In the genomic region with DNA sequence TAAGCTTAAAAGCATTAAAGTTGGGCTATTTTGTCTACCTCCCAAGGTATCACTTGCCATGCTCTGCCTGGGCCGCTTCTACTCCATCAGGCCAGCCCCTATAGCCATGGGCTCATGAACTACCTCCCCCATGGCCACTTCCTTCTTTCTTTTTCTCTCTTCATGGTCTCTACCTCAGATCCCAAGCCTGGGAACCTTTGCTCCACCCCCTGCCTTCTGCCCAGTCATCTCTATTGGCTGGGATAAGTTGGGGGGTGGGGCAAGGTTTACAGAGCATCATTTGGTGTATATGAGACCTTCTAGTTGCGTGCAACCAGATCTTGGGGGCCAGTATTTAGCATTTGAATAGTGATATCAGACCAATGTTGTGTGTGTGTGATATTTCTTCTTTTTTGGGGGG, we compare ENCODE assay signal across 1 mouse cellular context.
TF ChIP-seq lines count a peak whose summit lies in the region.

No protein-coding gene starts in this region.

TF ChIP-seq in MEL, 35 proteins besides CTCF, POLR2A, EP300 and RAD21 (continued from another document):
- no peak for TF ChIP-seq MAZ (IDR thresholded peaks at IDR 0.05; ENCODE audit: low read depth, low read length)
- no peak for TF ChIP-seq MAX (IDR thresholded peaks at IDR 0.05; ENCODE audit: low read length)
- TF ChIP-seq ETS1 (IDR thresholded peaks at IDR 0.05; ENCODE audit: low read depth, low read length) = no peak
- TF ChIP-seq TBP (IDR thresholded peaks at IDR 0.05; ENCODE audit: low read depth, low read length) = no peak
- no peak for TF ChIP-seq ZKSCAN1 (IDR thresholded peaks at IDR 0.05; ENCODE audit: low read depth, low read length)
- no peak for TF ChIP-seq UBTF (IDR thresholded peaks at IDR 0.05; ENCODE audit: borderline replicate concordance, insufficient read depth, low read depth, low read length)
- TF ChIP-seq NELFE (IDR thresholded peaks at IDR 0.05; ENCODE audit: low read depth, low read length) = no peak
- TF ChIP-seq KAT2A (conservative IDR thresholded peaks at IDR 0.05; ENCODE audit: low read depth, low read length) = no peak
- TF ChIP-seq HCFC1 (IDR thresholded peaks at IDR 0.05; ENCODE audit: low read depth, low read length) = no peak
- no peak for TF ChIP-seq SIN3A (IDR thresholded peaks at IDR 0.05; ENCODE audit: low read length)
- TF ChIP-seq ZMIZ1 (IDR thresholded peaks at IDR 0.05; ENCODE audit: low read depth, low read length) = no peak
- no peak for TF ChIP-seq USF1 (IDR thresholded peaks at IDR 0.05; ENCODE audit: low read depth, low read length)
- no peak for TF ChIP-seq USF2 (IDR thresholded peaks at IDR 0.05; ENCODE audit: borderline replicate concordance in 1 of 2, insufficient read depth in 1 of 2, low read depth in 1 of 2, low read length in 2 of 2)
- TF ChIP-seq SMC3 (IDR thresholded peaks at IDR 0.05; ENCODE audit: low read depth, low read length) = no peak
- no peak for TF ChIP-seq E2F4 (IDR thresholded peaks at IDR 0.05; ENCODE audit: borderline replicate concordance, low read depth, low read length)
- TF ChIP-seq RCOR1 (IDR thresholded peaks at IDR 0.05; ENCODE audit: low read depth, low read length) = no peak
- no peak for TF ChIP-seq TAL1 (IDR thresholded peaks at IDR 0.05; ENCODE audit: low read length)
- no peak for TF ChIP-seq GATA1 (IDR thresholded peaks at IDR 0.05; ENCODE audit: low read depth, low read length)
TF ChIP-seq in MEL: peak in this region for 0.
